19 mouse cellular contexts compared by ENCODE assay signal in genomic region chr5:28063989-28064624, GRCm38 (mm10). TPM values are rescaled to one million over a fixed set of nuclear protein-coding genes. Genes with fewer than 3 reads are reported as not detected.
A peak's percentile ranks its signal among the peaks of the same experiment; 100 is the strongest.
DNase-seq lines count a peak whose midpoint lies in the region; ATAC-seq and TF ChIP-seq lines count a peak whose summit lies in the region.
"Had no signal": no experiment of that assay in that cellular context is flagged by ENCODE, and none has a peak within 500 bp of the region (broad histone marks: within the 10 kb centered on the region; RNA-seq: fewer than 3 reads in every experiment).

No protein-coding gene starts in this region.

- H3K4me2 ChIP-seq in liver, postnatal 0 days (ENCODE audit: low read depth, low read length) = no peak overlapping the region
- no peak overlapping the region for H3K4me2 ChIP-seq in liver, embryonic 12.5 days
- H3K4me2 ChIP-seq: embryonic facial prominence, embryonic 15.5 days; forebrain, embryonic 13.5 days; heart, embryonic 13.5 days had no signal

- no peaks in the 10 kb centered on the region for H3K27me3 ChIP-seq in liver, postnatal 0 days (ENCODE audit: insufficient read depth, low read length)
- 0 out of 2 replicates have a peak, but pooled peaks cover 4% of the 10 kb centered on the region for H3K27me3 ChIP-seq in liver, embryonic 12.5 days (replicated peaks)
- H3K27me3 ChIP-seq in forebrain, embryonic 10.5 days (ENCODE audit: poor library complexity, severe bottlenecking) = no peaks in the 10 kb centered on the region
- H3K27me3 ChIP-seq: embryonic facial prominence, embryonic 15.5 days; forebrain, embryonic 13.5 days; heart, embryonic 13.5 days had no signal

- ATAC-seq in liver, postnatal 0 days = peak; percentile 34
- ATAC-seq in liver, embryonic 12.5 days = no peak
- ATAC-seq in hematopoietic stem cell, adult 5-6 weeks (replicated peaks in 1 of 2; ENCODE audit: insufficient read depth in 1 of 2, low FRiP score in 2 of 2, low TSS enrichment in 1 of 2, low read depth in 1 of 2, poor library complexity in 2 of 2, severe bottlenecking in 2 of 2) = peak; percentile 83 to 91
- ATAC-seq: forebrain, embryonic 13.5 days; inflammation-experienced regulatory T-cells, adult 6 months; midbrain, embryonic 16.5 days had no signal

- H3K4me1 ChIP-seq in liver, postnatal 0 days (ENCODE audit: insufficient read depth) = peaks cover 30% of the 10 kb centered on the region
- peaks cover 43% of the 10 kb centered on the region for H3K4me1 ChIP-seq in liver, embryonic 12.5 days
- H3K4me1 ChIP-seq in forebrain, embryonic 10.5 days = peaks cover 21% of the 10 kb centered on the region
- H3K4me1 ChIP-seq: forebrain, embryonic 13.5 days had no signal

- H3K27ac ChIP-seq in liver, postnatal 0 days (ENCODE audit: low read depth) = no peak overlapping the region
- no peak overlapping the region for H3K27ac ChIP-seq in liver, embryonic 12.5 days
- H3K27ac ChIP-seq in forebrain, embryonic 10.5 days = no peak overlapping the region
- H3K27ac ChIP-seq: embryonic facial prominence, embryonic 15.5 days; forebrain, embryonic 13.5 days; heart, embryonic 13.5 days; hindbrain, embryonic 10.5 days had no signal

- H3K9ac ChIP-seq in liver, postnatal 0 days (replicated peaks) = no peak overlapping the region
- no peak overlapping the region for H3K9ac ChIP-seq in liver, embryonic 12.5 days
- H3K9ac ChIP-seq: embryonic facial prominence, embryonic 15.5 days; forebrain, embryonic 13.5 days; heart, embryonic 13.5 days had no signal

- DNase-seq in liver, postnatal 0 days = no peak
- DNase-seq in 416B (ENCODE audit: low read depth) = peak; percentile 96
- peak; percentile 35 for DNase-seq in NIH3T3 (ENCODE audit: low read depth)
- no peak for DNase-seq in gastrocnemius, postnatal 25 days
- no peak for DNase-seq in forebrain, embryonic 10.5 days (ENCODE audit: extremely low spot score, low spot score)
- no peak for DNase-seq in kidney, adult 11 months
- DNase-seq: adrenal gland, postnatal 36 days; cerebellum, postnatal 25 days; kidney, postnatal 10 days; right cerebral cortex, adult 18-20 months; thymus, postnatal 25 days had no signal

- no peaks in the 10 kb centered on the region for H3K9me3 ChIP-seq in liver, postnatal 0 days (ENCODE audit: low read length)
- no peaks in the 10 kb centered on the region for H3K9me3 ChIP-seq in liver, embryonic 12.5 days (replicated peaks)
- H3K9me3 ChIP-seq in forebrain, embryonic 10.5 days = no peaks in the 10 kb centered on the region
- H3K9me3 ChIP-seq: embryonic facial prominence, embryonic 15.5 days; forebrain, embryonic 13.5 days; heart, embryonic 13.5 days; hindbrain, embryonic 10.5 days had no signal

- WGBS in liver, postnatal 0 days (ENCODE audit: insufficient replicate concordance) = 46% methylated on average over 3 of the region's 3 CpGs
- 33% methylated on average over 3 of the region's 3 CpGs for WGBS in liver, embryonic 12.5 days (ENCODE audit: insufficient replicate concordance)
- WGBS in forebrain, embryonic 10.5 days = 90% methylated on average over 3 of the region's 3 CpGs

- peak; percentile 32; the same call in 1 of the 2 replicates for TF ChIP-seq EP300 in liver, postnatal 0 days (IDR thresholded peaks at IDR 0.05; ENCODE audit: low read depth)

- H3K36me3 ChIP-seq in liver, postnatal 0 days (replicated peaks; ENCODE audit: insufficient read depth, low read length) = no peaks in the 10 kb centered on the region
- H3K36me3 ChIP-seq in liver, embryonic 12.5 days = no peaks in the 10 kb centered on the region
- no peaks in the 10 kb centered on the region for H3K36me3 ChIP-seq in forebrain, embryonic 10.5 days (replicated peaks)
- H3K36me3 ChIP-seq: embryonic facial prominence, embryonic 15.5 days; heart, embryonic 13.5 days; hindbrain, embryonic 10.5 days had no signal

- no peak overlapping the region for H3K4me3 ChIP-seq in liver, postnatal 0 days (ENCODE audit: low read depth, low read length)
- no peak overlapping the region for H3K4me3 ChIP-seq in liver, embryonic 12.5 days
- H3K4me3 ChIP-seq in forebrain, embryonic 10.5 days = no peak overlapping the region
- H3K4me3 ChIP-seq: embryonic facial prominence, embryonic 15.5 days; forebrain, embryonic 13.5 days; heart, embryonic 13.5 days; hindbrain, embryonic 10.5 days had no signal

- TF ChIP-seq CTCF in liver, postnatal 0 days (IDR thresholded peaks at IDR 0.05; ENCODE audit: low read depth) = no peak

RNA-seq across cellular contexts. Expression of gene Insig1, which starts 7.1 kb away (rescaled TPM):
- 36.3 and 40.3 TPM in 2 replicates for polyA plus RNA-seq in liver, postnatal 0 days (2015; fragmentation: Nextera tagmentation; extraction: Ambion mirVana)
- polyA plus RNA-seq in liver, embryonic 12.5 days (2016; fragmentation: Nextera tagmentation; extraction: Ambion mirVana) = 51.5 and 58.2 TPM in 2 replicates
- 46.3 and 85.8 TPM in 2 replicates for total RNA-seq in hematopoietic stem cell, adult 5-6 weeks (2017)
- total RNA-seq in gastrocnemius, postnatal 25 days (2021) = 10 to 100 TPM; 11.8 to 12.2 TPM
- 94.2 and 104 TPM in 2 replicates for polyA plus RNA-seq in forebrain, embryonic 10.5 days (2016; fragmentation: Nextera tagmentation; extraction: Ambion mirVana)

Comparison
In these comparisons a context has a peak if more than half of its experiments do, and no peak if none do; other contexts are left out.
1. DNase-seq: peak in 416B (single experiment) and NIH3T3 (single experiment); none in liver, postnatal 0 days (single experiment), gastrocnemius, postnatal 25 days (single experiment), forebrain, embryonic 10.5 days (single experiment) and kidney, adult 11 months (single experiment).